Mouse (Mus musculus) heart, postnatal 0 days (tissue): ENCODE measurements around the gene Lin28a.

Experiments used
- CTCF ChIP-seq: IDR thresholded peaks from 2 replicates; pipeline ENCODE4 v1.5.1; 2016; ENCODE audit warnings: antibody characterized with exemption, control low read depth, low read depth
- EP300 ChIP-seq: IDR thresholded peaks from 2 replicates; pipeline ENCODE4 v1.6.1; 2016; ENCODE audit warnings: antibody characterized with exemption, low read depth

- TF ChIP-seq CTCF (peak; percentile 55), EP300 (no peak)
Measured at GRCm38 (mm10) chr4:134012858-134013528, 5.6 kb downstream of the Lin28a start.
